Mouse (Mus musculus): Measurements from ENCODE around the gene Rc3h1. TPM values are rescaled to one million over a fixed set of nuclear protein-coding genes. Genes with fewer than 3 reads are reported as not detected.
"Not testable (repeated sequence)": the region's sequence is repeated elsewhere in the genome, so short reads cannot be mapped to it uniquely, and the experiment has no call there.

Gene Rc3h1
- polyA plus RNA-seq, 1 experiment = 36.6 TPM

DNA sequence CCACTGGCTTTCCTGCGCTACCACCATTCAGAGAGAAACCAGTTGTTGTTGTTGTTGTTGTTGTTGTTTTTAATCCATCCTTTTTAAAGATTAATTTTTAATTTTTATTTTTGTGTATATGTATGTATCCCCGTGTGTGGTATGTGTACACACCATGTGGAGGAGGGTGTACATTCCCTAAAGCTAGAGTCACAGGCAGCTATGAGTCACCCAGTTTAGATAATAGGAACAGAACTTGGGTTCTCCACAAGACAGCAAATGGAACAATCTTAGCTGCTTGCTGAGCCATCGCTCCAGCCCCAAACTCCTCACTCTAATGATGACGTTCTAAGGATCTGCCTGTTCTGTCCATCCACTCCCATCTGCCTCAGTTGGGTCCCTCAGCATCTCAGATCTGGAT is 29.2 kb upstream of the Rc3h1 start:
- Histone ChIP-seq H3K4me1 (replicated peaks; ENCODE audit: control insufficient read depth, insufficient read depth, low read length) (no peaks in the 10 kb centered on the region), H3K27me3 (ENCODE audit: control insufficient read depth, insufficient read depth, low read length) (no peaks in the 10 kb centered on the region), H3K27ac (ENCODE audit: control insufficient read depth, insufficient read depth, low read length) (no peak overlapping the region), H3K4me3 (ENCODE audit: control insufficient read depth, insufficient read depth, low read length) (no peak overlapping the region), H3K36me3 (ENCODE audit: control insufficient read depth, insufficient read depth, low read length) (no peaks in the 10 kb centered on the region)
- TF ChIP-seq CTCF (IDR thresholded peaks at IDR 0.05; ENCODE audit: borderline replicate concordance, control insufficient read depth, extremely low read depth, insufficient read depth, low read length, poor library complexity) (no peak), POLR2A (IDR thresholded peaks at IDR 0.05; ENCODE audit: control insufficient read depth, extremely low read depth, insufficient read depth, low read length, poor library complexity) (no peak)
- no peak for DNase-seq
- 96% methylated on average over 4 of the region's 4 CpGs for WGBS

DNA sequence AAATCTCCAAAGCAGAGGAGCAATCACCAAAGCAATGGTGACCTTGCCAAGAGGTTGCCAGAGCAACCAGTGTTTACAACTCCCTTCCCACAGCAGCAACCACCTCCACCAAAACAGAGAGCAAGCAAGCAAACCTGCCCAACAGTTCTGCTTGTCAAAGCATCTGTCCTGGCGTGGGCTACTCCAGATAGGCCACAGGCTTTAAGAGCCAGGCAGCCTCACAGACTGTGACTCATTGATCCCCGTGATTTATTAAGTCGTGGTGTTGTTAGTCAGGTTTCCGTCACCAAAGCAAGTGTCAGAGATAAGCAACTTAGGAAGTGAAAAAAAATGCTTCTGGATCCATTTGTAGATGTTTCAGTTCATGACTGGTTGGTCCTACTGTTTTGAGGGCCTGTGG is 27.7 kb upstream of the Rc3h1 start:
- Histone ChIP-seq H3K36me3 (ENCODE audit: control insufficient read depth, insufficient read depth, low read length) (no peaks in the 10 kb centered on the region), H3K4me3 (ENCODE audit: control insufficient read depth, insufficient read depth, low read length) (no peak overlapping the region), H3K27ac (ENCODE audit: control insufficient read depth, insufficient read depth, low read length) (no peak overlapping the region), H3K4me1 (replicated peaks; ENCODE audit: control insufficient read depth, insufficient read depth, low read length) (no peaks in the 10 kb centered on the region), H3K27me3 (ENCODE audit: control insufficient read depth, insufficient read depth, low read length) (no peaks in the 10 kb centered on the region)
- WGBS = 69% methylated on average over 4 of the region's 4 CpGs
- no peak for DNase-seq
- no peak for TF ChIP-seq POLR2A (IDR thresholded peaks at IDR 0.05; ENCODE audit: control insufficient read depth, extremely low read depth, insufficient read depth, low read length, poor library complexity)
- TF ChIP-seq CTCF (IDR thresholded peaks at IDR 0.05; ENCODE audit: borderline replicate concordance, control insufficient read depth, extremely low read depth, insufficient read depth, low read length, poor library complexity) = no peak

DNA sequence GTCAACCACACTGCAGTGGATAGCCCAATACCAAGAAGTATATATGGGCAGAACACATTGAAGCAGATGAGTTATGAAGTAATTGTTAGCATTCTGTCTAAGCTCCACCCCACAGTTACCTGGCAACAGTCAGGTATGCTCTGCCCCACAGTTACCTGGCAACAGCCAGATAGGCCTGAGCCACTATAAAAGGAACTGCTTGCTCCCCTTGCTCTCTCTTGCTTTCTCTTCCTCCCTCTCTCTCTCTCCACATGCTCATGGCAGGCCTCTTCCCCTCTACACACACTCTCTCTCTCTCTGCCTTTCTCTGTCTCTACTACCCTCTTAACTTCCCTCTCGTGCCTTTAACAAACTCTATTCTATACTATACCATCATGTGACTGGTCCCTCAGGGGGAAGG is 24.8 kb upstream of the Rc3h1 start:
- H3K27me3 ChIP-seq (ENCODE audit: control insufficient read depth, insufficient read depth, low read length); H3K4me1 ChIP-seq (replicated peaks; ENCODE audit: control insufficient read depth, insufficient read depth, low read length); H3K36me3 ChIP-seq (ENCODE audit: control insufficient read depth, insufficient read depth, low read length); H3K27ac ChIP-seq (ENCODE audit: control insufficient read depth, insufficient read depth, low read length); H3K4me3 ChIP-seq (ENCODE audit: control insufficient read depth, insufficient read depth, low read length); DNase-seq: not testable (repeated sequence)
- 67% methylated on average over 1 of the region's 1 CpGs for WGBS

DNA sequence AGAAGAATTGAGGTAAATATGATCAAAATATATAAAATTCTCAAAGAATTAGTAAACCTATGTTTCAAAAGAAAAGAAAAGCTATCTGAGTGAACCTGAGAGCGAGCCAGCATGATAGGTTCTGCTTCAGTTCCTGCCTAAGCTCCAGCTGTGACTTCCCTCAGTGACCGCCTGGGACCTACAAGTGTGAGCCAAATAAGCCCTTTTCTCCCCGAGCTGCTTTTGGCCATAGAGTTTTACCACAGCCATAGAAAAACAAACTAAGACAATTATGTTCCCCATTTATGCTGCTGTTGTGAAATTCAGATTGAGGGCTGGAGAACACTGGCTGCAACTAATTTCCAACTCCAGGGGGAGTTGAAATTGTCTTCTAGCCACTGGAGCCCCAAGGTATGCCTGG is 24.2 kb upstream of the Rc3h1 start:
- no peaks in the 10 kb centered on the region for H3K36me3 ChIP-seq (ENCODE audit: control insufficient read depth, insufficient read depth, low read length)
- WGBS = 78% methylated on average over 3 of the region's 3 CpGs
- TF ChIP-seq POLR2A (IDR thresholded peaks at IDR 0.05; ENCODE audit: control insufficient read depth, extremely low read depth, insufficient read depth, low read length, poor library complexity) (no peak), CTCF (IDR thresholded peaks at IDR 0.05; ENCODE audit: borderline replicate concordance, control insufficient read depth, extremely low read depth, insufficient read depth, low read length, poor library complexity) (no peak)
- no peak overlapping the region for H3K4me3 ChIP-seq (ENCODE audit: control insufficient read depth, insufficient read depth, low read length)
- H3K27me3 ChIP-seq (ENCODE audit: control insufficient read depth, insufficient read depth, low read length) = no peaks in the 10 kb centered on the region
- no peak for DNase-seq
- H3K4me1 ChIP-seq (replicated peaks; ENCODE audit: control insufficient read depth, insufficient read depth, low read length) = no peaks in the 10 kb centered on the region
- H3K27ac ChIP-seq (ENCODE audit: control insufficient read depth, insufficient read depth, low read length) = no peak overlapping the region

DNA sequence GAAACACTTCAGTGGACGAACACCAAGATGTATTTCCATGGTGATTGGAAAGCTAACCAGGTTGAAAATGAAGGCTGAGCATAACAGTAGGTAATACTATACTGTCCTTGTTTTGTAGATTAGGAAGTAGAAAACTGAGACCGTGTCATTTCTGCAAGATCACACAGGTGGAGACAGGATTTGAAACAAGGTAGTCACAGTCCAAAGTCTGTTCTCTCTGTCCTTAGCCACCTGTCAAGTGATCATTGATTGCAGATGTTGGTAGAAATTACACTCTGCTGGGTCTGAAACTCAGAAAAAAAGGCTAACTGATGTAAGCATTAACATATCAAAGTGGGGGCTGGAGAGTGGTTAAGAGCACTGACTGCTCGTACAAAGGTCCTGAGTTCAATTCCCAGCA is 21.9 kb upstream of the Rc3h1 start:
- Histone ChIP-seq H3K36me3 (ENCODE audit: control insufficient read depth, insufficient read depth, low read length) (no peaks in the 10 kb centered on the region), H3K27ac (ENCODE audit: control insufficient read depth, insufficient read depth, low read length) (no peak overlapping the region), H3K27me3 (ENCODE audit: control insufficient read depth, insufficient read depth, low read length) (no peaks in the 10 kb centered on the region), H3K4me3 (ENCODE audit: control insufficient read depth, insufficient read depth, low read length) (no peak overlapping the region), H3K4me1 (replicated peaks; ENCODE audit: control insufficient read depth, insufficient read depth, low read length) (no peaks in the 10 kb centered on the region)
- no peak for DNase-seq
- TF ChIP-seq POLR2A (IDR thresholded peaks at IDR 0.05; ENCODE audit: control insufficient read depth, extremely low read depth, insufficient read depth, low read length, poor library complexity) = no peak
- TF ChIP-seq CTCF (IDR thresholded peaks at IDR 0.05; ENCODE audit: borderline replicate concordance, control insufficient read depth, extremely low read depth, insufficient read depth, low read length, poor library complexity) = no peak
- 89% methylated on average over 3 of the region's 3 CpGs for WGBS

DNA sequence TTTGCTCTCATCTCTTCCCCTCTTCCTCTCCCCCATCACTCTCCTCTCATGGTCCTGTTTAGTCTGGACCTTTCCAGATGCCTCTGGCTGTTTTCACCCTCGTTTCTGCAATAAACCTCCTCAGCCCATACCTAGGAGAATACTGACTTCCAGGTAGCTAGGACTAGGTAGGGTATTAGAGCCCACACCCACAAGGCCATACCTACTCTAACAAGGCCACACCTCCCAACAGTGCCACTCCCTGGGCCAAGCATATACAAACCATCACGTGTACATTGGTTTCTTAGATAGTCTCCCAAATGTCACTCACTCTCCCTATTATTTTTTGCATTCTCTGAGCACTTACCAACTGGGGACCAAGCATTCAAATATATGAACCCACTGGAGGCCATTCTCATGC is 21.2 kb upstream of the Rc3h1 start:
- TF ChIP-seq CTCF (IDR thresholded peaks at IDR 0.05; ENCODE audit: borderline replicate concordance, control insufficient read depth, extremely low read depth, insufficient read depth, low read length, poor library complexity) = no peak
- TF ChIP-seq POLR2A (IDR thresholded peaks at IDR 0.05; ENCODE audit: control insufficient read depth, extremely low read depth, insufficient read depth, low read length, poor library complexity) = no peak
- Histone ChIP-seq H3K27me3 (ENCODE audit: control insufficient read depth, insufficient read depth, low read length) (no peaks in the 10 kb centered on the region), H3K36me3 (ENCODE audit: control insufficient read depth, insufficient read depth, low read length) (no peaks in the 10 kb centered on the region), H3K4me3 (ENCODE audit: control insufficient read depth, insufficient read depth, low read length) (no peak overlapping the region), H3K4me1 (replicated peaks; ENCODE audit: control insufficient read depth, insufficient read depth, low read length) (no peaks in the 10 kb centered on the region), H3K27ac (ENCODE audit: control insufficient read depth, insufficient read depth, low read length) (no peak overlapping the region)
- 72% methylated on average over 2 of the region's 2 CpGs for WGBS
- no peak for DNase-seq

DNA sequence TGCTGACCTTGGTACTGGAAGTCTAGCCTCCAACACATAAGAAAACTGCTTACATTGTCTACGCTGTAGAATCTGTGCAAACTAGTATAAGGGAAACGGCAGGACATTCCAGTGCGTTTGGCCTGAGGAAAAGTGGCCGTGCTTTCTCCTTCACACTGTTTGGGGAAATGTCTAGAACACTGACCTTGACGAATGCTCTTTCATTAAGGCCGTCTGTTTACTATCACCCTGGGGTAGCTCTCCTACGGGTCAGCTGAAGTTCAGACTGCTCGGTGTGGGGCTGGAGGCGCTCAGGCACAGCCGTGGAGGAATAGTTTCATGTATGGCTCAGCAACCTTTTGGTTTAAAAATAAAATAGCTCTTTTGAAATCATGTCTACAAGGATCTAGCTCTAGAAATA is 6.5 kb upstream of the Rc3h1 start:
- H3K36me3 ChIP-seq (ENCODE audit: control insufficient read depth, insufficient read depth, low read length) = no peaks in the 10 kb centered on the region
- 92% methylated on average over 10 of the region's 10 CpGs for WGBS
- no peak overlapping the region for H3K27ac ChIP-seq (ENCODE audit: control insufficient read depth, insufficient read depth, low read length)
- TF ChIP-seq CTCF (IDR thresholded peaks at IDR 0.05; ENCODE audit: borderline replicate concordance, control insufficient read depth, extremely low read depth, insufficient read depth, low read length, poor library complexity) (no peak), POLR2A (IDR thresholded peaks at IDR 0.05; ENCODE audit: control insufficient read depth, extremely low read depth, insufficient read depth, low read length, poor library complexity) (no peak)
- H3K4me1 ChIP-seq (replicated peaks; ENCODE audit: control insufficient read depth, insufficient read depth, low read length) = no peaks in the 10 kb centered on the region
- H3K27me3 ChIP-seq (ENCODE audit: control insufficient read depth, insufficient read depth, low read length) = no peaks in the 10 kb centered on the region
- no peak for DNase-seq
- H3K4me3 ChIP-seq (ENCODE audit: control insufficient read depth, insufficient read depth, low read length) = no peak overlapping the region

Measured in thymus, adult 2 months (tissue).